Mouse (Mus musculus): ENCODE results near the gene Ccdc60.
A peak's percentile ranks its signal among the peaks of the same experiment; 100 is the strongest.
"Not testable (repeated sequence)": the region's sequence is repeated elsewhere in the genome, so short reads cannot be mapped to it uniquely, and the experiment has no call there.

Ccdc60 gene

DNA sequence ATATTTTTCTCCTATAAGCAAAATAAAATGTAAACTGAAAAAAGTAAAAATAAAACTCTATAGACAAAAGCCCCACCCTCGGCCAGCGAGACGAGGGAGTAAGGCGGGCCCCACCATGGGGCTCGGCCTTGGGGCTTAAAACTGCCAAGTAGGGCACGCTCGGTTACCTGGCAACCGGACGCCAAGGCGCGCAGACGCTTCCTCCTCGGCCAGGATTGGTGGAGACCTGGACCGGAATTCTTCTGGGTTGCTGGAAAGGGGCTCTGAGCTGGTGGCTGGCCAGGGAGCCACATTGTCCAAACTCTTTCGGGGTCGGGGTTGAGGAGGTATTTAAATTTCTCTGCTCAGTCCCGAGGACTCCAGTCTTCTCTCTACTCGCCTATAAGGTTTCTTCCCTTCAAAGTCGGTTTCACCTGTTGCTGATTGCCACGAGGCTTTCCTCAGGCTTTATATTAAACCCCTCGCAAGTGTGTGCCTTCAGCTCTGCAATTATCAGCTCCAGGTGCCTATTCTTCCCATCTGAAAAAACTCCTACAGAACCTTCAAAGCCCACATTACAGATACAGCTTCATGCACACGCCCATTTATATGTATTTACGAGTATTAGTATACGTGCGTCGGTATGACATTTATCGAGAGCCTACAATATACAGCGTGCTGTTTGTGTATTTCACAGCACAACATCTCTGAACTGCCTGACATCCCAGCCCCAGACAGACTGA, at the start of gene Ccdc60:
Ccdc60 (minus strand) TSS at position 137 of the 722 bp plus-strand sequence.
- ATAC-seq (ENCODE audit: low TSS enrichment) = no peak

DNA sequence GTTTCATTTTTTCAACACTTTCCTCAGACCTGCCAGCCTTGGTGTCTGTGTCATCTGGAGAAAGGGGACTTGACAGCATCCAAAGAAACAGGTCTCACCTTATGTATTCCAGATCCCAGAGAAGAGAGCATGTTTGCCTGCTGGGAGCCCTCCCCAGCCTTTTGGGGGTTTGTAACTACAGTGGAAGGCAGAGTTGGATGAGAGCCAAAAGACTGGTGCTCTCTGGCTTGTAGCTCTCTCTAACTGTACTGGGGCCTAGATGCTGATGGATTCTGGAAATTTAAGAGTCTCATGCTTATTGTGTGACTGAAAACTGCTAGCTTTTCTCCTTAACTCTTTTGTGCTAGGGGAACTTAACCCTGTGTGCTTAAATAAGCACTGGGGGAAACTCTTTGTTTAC, 47.4 kb upstream of the Ccdc60 start:
- no peak for ATAC-seq (ENCODE audit: low TSS enrichment)

DNA sequence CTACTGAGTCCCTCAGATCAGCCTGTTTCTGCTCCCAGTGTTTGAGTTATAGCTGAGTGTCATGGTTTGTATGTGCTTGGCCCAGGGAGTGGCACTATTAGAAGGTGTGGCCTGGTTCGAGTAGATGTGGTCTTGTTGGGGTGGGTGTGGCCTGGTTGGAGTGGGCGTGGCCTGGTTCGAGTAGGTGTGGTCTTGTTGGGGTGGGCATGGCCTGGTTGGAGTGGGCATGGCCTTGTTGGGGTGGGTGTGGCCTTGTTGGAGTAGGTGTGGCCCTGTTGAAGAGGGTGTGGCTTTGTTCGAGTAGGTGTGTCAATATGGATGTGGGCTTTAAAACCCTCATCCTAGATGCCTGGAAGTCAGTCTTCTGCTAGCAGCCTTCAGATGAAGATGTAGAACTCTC, 40.1 kb upstream of the Ccdc60 start:
- no peak for ATAC-seq (ENCODE audit: low TSS enrichment)

DNA sequence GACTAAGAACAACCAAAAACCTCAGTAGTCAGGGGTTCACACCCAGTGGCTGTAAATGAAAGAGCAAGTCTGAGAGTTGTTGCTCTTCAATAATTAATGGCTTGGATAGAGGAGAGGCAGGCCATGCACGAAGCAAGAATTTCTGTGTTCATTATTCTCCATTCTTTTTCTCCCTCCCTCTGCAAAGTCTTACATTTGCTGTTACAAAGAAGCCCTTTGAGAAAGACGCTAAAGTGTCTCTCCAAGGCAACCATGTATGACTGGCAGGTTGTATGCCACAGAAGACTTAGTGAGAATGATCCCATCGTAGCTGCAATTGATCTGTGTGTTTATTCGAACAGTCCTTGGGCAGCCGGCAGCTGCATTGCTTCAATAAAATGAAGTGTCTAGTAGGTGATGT, 34.6 kb upstream of the Ccdc60 start:
- no peak for ATAC-seq (ENCODE audit: low TSS enrichment)

DNA sequence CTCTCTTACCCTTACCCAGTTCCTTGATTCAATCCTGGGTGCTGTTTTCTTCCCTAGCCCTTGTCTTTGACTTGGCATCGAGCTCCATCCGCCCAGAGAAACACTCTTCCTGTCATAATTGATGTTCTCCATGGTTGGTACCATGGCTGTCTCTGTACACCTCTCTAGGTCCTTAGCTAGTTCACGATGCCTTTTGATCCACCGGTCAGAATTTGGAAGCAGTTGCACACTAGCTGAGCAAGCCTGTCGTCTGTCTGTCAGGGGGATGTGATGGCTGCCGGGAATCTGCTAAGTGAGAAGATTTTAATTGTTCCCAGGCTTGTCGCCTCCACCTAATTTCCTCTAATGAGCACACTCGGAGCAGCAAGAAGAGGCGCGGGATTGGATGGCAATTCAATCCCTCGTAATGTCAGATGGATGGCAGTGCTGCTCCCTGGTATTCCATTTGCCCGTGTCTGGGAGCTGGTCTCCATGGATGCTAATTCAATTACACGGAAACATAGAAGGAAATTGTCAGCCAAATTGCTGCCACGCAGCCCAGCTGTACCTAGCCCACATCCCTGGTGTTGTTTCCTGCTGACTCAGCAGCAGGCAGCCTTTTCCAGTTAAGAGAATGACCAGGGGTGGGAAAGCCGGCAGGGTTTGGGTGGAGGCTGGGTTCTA, 33.7 kb upstream of the Ccdc60 start:
- ATAC-seq (ENCODE audit: low TSS enrichment) = no peak

DNA sequence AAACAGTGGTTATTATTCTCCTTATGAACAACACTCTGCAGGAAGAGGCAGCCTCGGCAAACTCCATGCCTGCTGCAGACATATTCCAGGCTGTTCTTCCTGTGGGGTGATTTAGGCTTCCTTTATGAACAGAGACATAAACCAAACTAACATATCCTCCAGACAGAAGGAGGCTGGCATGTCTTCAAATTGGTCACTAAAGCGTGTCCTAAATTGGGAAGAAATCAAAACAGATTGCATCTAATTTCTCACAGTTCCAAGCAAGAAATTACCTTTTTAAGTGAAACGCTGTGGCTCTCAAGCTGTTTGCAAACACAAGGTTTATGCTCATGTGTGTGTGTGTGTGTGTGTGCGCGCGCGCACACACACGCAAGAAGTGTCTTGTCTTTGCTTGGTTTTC, 24.9 kb upstream of the Ccdc60 start:
- no peak for ATAC-seq (ENCODE audit: low TSS enrichment)

DNA sequence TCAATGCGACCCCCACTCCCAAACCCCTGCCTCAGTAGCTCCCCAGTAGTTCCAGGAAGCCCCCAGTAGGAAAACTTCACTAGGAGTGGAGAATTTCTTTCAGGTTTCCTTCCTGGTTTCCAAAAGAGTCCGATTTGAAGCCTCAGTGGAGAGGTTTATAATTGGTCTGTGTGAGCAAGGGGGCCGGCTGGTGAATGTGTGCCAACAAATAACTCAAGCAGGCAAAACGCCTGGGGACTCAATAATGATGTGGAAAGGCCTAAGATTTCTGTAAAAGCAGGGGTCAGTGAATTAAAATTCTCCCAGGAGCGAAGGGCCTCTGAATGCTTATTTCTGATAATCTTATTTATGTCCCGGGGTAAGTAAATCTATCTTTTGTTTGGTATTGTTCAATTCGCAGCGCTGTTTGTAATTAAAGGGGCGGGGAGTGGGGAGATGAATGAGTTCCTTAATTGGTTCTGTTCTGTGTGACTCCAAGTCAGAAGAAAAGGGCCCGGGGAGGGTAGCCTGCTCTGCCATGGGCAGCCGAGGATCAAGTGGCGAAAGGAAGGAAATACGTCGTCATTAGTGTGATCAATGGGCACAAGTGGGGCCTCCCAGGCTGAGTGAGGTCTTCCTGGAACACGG, 23.4 kb upstream of the Ccdc60 start:
- no peak for ATAC-seq (ENCODE audit: low TSS enrichment)

DNA sequence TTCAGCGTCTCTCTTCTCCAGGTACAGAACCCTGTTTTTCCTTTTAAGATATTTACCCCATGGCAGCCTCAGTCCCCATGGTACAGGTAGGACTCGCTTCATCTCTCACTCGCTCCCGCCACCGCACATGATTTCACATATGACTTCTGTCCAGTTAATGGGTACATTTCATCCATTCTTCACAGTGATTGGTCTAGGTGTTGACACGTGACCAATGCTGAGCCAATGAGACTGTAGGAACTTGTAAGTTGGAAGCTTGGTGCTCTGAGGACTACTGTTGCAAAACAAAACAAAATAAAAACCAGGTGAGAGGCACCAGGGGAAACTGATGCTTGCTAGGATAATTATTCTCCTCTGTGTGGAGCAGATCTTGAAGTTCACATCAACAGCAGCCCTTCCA, 22.9 kb upstream of the Ccdc60 start:
- no peak for ATAC-seq (ENCODE audit: low TSS enrichment)

DNA sequence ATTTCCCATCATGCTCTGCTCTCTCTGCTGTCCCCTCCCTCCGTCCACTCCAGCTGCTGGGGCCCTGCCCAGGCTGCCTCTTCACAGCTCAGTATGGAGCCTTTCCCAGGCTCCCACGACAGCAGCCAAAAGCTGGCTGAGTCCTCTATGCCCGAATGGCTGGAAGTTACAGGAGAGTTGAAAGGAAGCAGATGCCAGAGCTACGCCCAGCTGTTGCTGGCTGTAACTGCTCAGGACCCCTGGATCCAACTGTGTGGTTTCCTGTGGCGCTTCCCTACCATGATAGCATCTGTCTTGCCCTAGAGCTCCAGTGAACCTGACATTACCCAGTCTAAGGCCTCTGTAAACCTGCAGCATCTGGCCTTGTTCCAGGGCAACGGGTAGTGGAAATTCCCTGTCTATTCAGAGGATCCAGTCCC, 20.6 kb upstream of the Ccdc60 start:
- no peak for ATAC-seq (ENCODE audit: low TSS enrichment)

DNA sequence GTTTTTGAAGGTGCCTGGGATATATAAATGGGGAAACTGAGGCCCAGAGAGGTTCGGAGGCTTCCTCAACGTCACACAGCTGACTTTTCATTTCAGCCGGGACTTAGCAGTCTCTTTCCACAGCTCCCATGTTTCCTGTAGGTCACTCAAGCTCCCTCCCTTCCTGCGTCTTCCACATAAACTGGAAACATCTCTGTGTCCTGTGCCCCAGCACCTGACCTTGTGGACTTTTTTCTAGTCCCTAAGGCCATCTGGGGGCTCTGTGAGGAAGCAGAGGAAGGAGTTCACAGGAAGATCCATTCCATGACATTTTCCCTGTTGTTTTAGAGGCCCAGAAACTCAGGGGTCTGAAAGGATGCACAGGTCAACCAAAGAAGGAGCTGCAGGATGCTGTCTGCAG, 16.8 kb upstream of the Ccdc60 start:
- ATAC-seq (ENCODE audit: low TSS enrichment) = no peak

DNA sequence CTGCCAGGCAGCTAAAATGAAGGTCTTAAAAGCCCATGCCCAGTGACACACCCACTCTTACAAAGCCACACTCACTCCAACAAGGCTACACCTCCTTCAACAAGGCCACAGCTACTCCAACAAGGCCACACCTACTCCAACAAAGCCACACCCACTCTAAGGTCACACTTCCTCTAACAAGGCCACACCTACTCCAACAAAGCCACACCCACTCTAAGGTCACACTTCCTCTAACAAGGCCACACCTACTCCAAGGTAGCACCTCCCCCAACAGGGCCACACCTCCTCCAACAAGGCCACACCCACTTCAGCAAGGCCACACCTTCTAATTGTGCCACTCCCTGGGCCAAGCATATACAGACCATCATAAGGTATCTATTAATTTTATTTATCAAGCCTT, 16.4 kb upstream of the Ccdc60 start:
- not testable (repeated sequence) for ATAC-seq (ENCODE audit: low TSS enrichment)

DNA sequence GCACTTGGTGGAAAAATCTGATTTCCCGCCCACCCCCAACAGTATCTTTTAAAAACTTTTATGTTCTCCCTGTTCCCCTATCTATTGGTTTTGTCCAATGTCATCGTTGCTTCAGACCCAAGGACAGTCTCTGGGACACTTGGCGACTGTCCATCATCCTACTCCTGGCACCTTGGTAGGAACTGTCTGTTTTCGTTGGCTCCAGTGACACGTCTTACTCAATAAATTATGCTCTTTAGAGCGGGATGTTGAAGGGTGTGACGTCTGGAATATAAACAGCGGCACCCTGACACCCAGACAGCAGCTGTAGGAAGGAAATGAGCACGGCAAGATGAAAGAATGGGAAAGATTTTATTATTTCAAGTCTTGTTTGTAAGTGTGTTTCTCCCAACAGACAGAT, 12.2 kb upstream of the Ccdc60 start:
- ATAC-seq (ENCODE audit: low TSS enrichment) = no peak

DNA sequence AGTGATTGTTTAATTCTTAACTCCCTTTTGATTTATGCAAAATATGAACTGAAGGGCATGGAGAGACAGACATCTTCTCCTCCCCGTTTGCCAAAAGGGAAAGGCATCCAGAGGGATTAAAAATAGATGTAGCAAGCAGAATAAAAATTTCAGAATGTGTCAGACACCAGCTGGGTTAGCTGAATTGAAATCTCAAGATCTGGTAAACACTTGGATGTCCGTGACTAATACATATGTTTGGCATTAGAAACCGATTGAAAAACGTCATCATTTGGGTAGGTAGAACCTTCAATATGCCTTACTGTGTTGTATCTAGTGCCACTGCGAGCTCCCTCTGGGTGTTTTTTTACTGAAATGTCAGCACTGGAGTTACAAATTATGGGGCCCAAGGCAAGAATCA, 4.7 kb upstream of the Ccdc60 start:
- no peak for ATAC-seq (ENCODE audit: low TSS enrichment)

DNA sequence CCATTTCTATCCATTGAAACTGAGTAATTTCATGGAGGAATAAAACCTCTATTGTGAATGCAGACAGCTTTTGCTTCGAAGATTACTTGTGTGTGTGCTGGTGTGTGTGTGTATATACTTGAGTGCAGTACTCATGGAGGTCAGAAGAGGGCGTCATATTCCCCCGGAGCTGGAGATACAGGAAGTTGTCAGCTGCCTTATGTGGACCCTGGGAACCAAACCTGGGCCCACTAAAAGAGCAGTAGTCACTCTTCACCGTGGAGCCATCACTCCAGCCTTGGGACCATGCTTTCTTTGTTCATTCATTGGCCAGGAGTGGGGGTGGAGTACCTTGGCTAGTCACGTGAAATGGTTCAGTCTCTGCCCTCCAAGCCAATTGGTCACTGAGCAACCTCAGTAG, 1.8 kb upstream of the Ccdc60 start:
- ATAC-seq (ENCODE audit: low TSS enrichment) = no peak

DNA sequence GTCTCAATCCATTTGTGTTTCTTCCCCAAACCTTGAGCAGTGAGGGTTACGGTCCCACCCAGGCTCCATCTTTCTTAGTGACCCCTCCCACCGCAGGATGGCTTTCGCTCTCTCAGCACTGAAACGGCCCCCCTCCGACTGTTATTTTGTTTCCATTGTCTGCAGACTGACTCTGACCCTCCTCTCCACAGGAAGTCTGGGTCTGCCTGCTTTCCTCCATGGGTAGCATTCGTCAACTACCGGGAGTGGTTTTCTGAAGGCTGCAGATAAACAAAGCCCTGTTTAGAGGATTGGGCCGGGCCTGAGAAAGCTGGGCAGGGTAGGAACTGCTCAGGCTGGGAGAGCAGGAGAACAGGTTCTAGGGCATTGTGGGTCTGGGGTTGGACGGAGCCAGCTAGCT, 1.1 kb upstream of the Ccdc60 start:
- no peak for ATAC-seq (ENCODE audit: low TSS enrichment)

DNA sequence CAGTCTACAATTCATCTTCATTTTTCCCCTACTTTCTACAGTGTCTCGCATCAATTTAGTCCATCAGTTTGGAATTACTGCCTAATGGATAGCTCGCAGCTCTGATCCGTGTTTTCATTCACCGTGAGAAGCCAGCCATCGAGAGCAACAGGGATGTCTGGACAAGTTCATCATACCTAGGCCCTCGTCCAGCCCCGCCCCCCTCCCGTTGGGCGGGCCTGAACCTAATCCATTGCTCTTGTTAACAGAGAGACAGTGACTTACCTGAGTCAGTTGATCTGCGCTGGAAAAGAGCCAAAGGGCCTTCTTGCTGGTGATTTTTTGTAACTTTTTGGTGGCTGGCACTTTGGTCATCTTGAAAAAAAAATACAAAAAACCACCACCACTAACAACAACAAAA, 602 bp downstream of the Ccdc60 start:
- ATAC-seq (ENCODE audit: low TSS enrichment) = no peak

DNA sequence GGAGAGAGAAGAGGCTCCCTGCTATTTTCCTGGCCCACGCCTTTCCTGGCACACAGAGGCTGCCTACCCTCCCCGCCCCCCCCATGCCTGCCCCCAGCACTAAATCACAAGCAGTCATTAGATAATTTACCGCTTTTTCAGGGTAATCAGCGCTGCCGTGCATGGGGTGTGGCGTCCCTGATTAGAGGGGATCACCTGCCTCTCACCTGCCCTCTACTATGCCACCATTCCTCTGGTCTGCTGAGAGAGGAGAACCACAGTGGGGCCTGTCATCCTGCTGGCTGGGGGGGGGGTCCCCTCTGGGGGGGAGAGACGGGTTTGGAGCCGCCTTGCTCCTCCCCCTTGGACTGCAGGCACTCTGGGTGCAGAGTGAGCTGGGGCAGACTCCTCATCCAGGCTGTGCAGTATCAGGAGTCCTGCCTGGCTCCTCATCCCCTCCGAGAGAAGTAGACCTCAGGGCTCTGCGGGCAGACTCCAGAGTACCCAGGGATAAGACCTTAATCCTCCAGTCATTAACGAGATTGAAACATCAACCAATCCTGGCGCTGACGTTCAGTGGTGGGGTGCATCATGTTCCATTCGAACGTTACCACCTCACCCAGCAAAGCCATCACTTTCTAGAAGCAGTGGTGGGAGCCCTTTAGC, 3.1 kb downstream of the Ccdc60 start:
- no peak for ATAC-seq (ENCODE audit: low TSS enrichment)

DNA sequence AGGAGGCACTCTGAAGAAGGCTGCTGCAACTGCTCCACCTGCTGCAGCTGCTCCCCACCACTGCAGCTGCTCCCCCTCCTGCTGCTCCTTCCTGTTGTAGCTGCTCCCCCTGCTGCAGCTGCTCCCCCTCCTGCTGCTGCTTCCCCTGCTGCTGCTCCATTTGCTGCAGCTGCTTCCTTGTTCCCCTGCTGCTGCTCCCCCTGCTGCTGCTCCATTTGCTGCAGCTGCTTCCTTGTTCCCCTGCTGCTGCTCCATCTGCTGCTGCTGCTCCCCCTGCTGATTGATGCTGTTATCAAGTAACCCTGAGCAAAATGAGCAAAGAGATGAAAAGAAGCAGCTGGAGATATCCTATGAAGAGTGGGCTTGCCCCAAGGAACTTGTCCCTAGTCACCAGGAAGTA, 8.3 kb downstream of the Ccdc60 start:
- ATAC-seq (ENCODE audit: low TSS enrichment) = no peak

DNA sequence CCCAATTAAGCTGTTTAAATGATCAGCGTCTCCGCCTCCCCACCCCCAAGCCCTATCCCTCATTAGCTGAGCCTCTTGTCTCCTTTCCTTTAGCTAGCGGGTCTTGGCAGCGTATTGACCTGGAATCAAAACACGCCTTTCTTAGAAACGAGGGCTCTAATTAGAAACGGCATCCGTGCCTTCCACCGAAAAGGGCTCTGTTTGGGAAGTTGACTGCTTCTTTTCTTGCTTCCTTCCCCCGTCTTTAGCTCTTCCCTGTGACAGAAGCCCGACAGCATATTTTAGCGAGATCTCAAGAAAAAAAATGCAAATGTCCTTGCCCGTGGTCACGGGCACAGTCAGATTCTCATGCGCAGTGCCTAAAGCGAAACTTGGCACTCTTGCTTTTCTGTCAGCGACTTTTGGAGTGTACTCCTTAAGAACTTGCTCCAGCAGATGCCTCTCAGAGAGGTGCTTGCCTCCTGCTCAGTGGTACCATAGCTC, 10.3 kb downstream of the Ccdc60 start:
- ATAC-seq (ENCODE audit: low TSS enrichment) = peak; percentile 92

DNA sequence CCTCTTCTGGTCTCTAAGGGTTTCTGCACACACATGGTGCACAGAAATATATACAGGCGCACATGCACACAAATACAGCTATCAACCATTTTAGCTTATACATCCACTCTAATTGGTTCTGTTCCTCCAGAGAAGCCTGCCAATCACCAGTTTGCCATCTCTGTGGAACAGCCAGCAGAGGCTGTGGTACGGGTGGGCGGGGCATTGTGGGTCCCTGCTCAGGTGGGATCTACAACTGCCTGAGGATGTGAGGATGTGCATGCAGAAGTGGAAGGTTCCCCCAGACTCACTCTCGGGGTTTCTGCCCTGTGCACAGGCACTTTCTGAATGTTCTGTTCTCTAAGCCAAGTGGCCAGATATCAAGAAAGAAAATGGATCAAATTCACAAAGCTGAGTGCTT, 10.8 kb downstream of the Ccdc60 start:
- no peak for ATAC-seq (ENCODE audit: low TSS enrichment)

DNA sequence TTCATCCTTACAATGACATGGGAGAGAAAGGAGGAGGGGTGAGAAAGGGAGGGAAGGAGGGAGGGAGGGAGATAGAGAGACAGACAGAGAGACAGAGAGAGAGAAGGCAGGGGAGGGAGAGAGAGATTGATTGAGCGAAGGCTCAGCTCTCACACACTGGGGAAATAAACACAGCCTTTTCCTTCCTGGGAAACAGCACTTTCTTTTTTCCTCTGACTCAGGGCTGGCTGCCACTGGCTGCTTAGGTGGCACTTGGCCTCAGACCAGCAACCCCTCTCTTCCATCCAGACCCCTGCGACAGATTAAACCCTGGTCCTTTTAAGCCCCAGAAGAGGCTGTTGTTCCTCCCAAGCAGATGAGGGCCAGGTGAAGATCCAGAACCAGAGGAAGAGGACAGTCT, 14.0 kb downstream of the Ccdc60 start:
- ATAC-seq (ENCODE audit: low TSS enrichment) = no peak

DNA sequence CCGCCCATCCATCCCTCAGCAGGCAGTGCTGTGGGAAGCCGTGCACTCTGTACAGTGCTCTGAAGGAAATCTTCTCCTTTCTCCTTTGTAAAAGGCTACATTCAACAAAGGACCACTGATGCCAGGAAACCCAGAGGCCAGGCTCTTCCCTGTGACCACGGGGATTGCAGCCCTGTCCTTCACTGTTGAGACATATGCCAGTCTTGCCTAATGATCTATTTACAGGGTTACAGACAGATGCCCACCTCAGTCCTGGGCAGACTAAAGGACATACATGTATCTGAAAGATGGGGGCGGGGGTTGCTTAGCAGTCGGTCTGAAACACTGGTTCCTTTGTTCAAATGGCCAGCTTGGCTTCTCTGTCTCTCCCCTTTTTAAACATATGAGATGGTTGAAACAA, 14.4 kb downstream of the Ccdc60 start:
- no peak for ATAC-seq (ENCODE audit: low TSS enrichment)

Data from frontal cortex, adult (tissue).